Mouse (Mus musculus) liver, embryonic 14.5 days (tissue): ENCODE measurements around the gene Eif3f. TPM values are rescaled to one million over a fixed set of nuclear protein-coding genes. Genes with fewer than 3 reads are reported as not detected.

Source experiments
- ATAC-seq: fragments of 200-750 bp; cut with Nextera tagmentation; 2 replicates; pipeline ENCODE4 v1.8.0; 2017; ENCODE audit warnings: moderate number of reproducible peaks, mild to moderate bottlenecking, moderate library complexity; ENCODE audit not compliant: insufficient read depth
- DNase-seq, 3 experiments: peaks; one replicate each; pipeline ENCODE4 v3.0.0-alpha.2; 2012 to 2013; ENCODE audit warnings: low read depth in 3 of 3, low spot score in 3 of 3
- H3K27ac ChIP-seq: fragments of 300-500 bp; sonication (generic); 2 replicates; pipeline ENCODE4 v1.5.1; 2014; ENCODE audit warnings: moderate library complexity, mild to moderate bottlenecking, control low read depth, inconsistent platforms
- H3K27me3 ChIP-seq: fragments of 300-500 bp; sonication (generic); 2 replicates; pipeline ENCODE4 v1.6.1; 2014; ENCODE audit warnings: mild to moderate bottlenecking, low read length, moderate library complexity; ENCODE audit not compliant: control insufficient read depth, insufficient read depth
- H3K36me3 ChIP-seq: fragments of 300-500 bp; sonication (generic); replicated peaks from 2 replicates; pipeline ENCODE4 v1.6.1; 2014; ENCODE audit warnings: low read depth; ENCODE audit not compliant: control insufficient read depth, insufficient read depth
- H3K4me1 ChIP-seq, 2 experiments: fragments of 200-500 bp in 1 of 2; fragments of 300-500 bp in 1 of 2; sonication (generic) in 1 of 2; replicated peaks; 2 replicates each; pipeline ENCODE4 v1.6.1; 2012 to 2014; ENCODE audit warnings: antibody characterized with exemption in 1 of 2, inconsistent platforms in 1 of 2, low read length in 1 of 2; ENCODE audit not compliant: control insufficient read depth in 2 of 2, insufficient read depth in 2 of 2
- H3K4me2 ChIP-seq: fragments of 300-500 bp; sonication (generic); 2 replicates; pipeline ENCODE4 v1.6.1; 2014; ENCODE audit warnings: low read depth, mild to moderate bottlenecking, control low read depth, moderate library complexity
- H3K4me3 ChIP-seq, 2 experiments: fragments of 200-500 bp in 1 of 2; fragments of 300-500 bp in 1 of 2; sonication (generic) in 1 of 2; 2 replicates each; pipeline ENCODE4 v1.5.1; 2012 to 2014; ENCODE audit warnings: low read depth in 2 of 2, low read length in 2 of 2, mild to moderate bottlenecking in 2 of 2, control low read depth in 1 of 2, inconsistent platforms in 1 of 2, moderate library complexity in 1 of 2; ENCODE audit not compliant: insufficient read depth in 1 of 2
- H3K9ac ChIP-seq: fragments of 300-500 bp; sonication (generic); replicated peaks from 2 replicates; pipeline ENCODE4 v1.6.1; 2014; ENCODE audit warnings: mild to moderate bottlenecking, control low read depth, moderate library complexity
- H3K9me3 ChIP-seq: fragments of 300-500 bp; sonication (generic); 2 replicates; pipeline ENCODE4 v1.6.1; 2016; ENCODE audit warnings: low read length, mixed read lengths; ENCODE audit not compliant: control insufficient read depth
- CTCF ChIP-seq: IDR thresholded peaks from 2 replicates; pipeline ENCODE4 v1.5.1; 2016; ENCODE audit warnings: antibody characterized with exemption, low read depth, control low read depth
- EP300 ChIP-seq: IDR thresholded peaks from 2 replicates; pipeline ENCODE4 v1.6.1; 2016; ENCODE audit warnings: antibody characterized with exemption, low read depth
- whole genome bisulfite sequencing: fragments of 180-500 bp; shearing (Covaris S2); extraction: QIAGEN DNeasy Blood & Tissue Kit; methylation state at CpG from one replicate; pipeline ENCODE4 v1.1.7; 2014; ENCODE audit not compliant: insufficient replicate concordance; 5-methylcytosine and 5-hydroxymethylcytosine counted together
- polyA plus RNA-seq, 2 experiments: library from polyadenylated mRNA; depleted of rRNA in 1 of 2; stranded (reverse) in 1 of 2; unstranded in 1 of 2; fragments of >200 nt; fragmentation: Nextera tagmentation in 1 of 2; extraction: Ambion mirVana in 1 of 2; gene quantifications; 2 replicates each; pipeline versions ENCODE4 v1.2.1 to v1.2.3; 2012 to 2014

Gene Eif3f
- polyA plus RNA-seq, 2 experiments: 37.2 to 39.0 TPM

- Histone ChIP-seq H3K4me2 (no peak overlapping the region), H3K27ac (no peak overlapping the region), H3K9ac (no peak overlapping the region), H3K4me1 (no peaks in the 10 kb centered on the region), H3K36me3 (no peaks in the 10 kb centered on the region), H3K4me3 (no peak overlapping the region), H3K27me3 (no peaks in the 10 kb centered on the region), H3K9me3 (no peaks in the 10 kb centered on the region)
- TF ChIP-seq CTCF: no peak
- no peak for TF ChIP-seq EP300
- 64% methylated on average over 11 of the region's 11 CpGs for WGBS
- DNase-seq: no peak
- no peak for ATAC-seq
Observed at GRCm38 (mm10) chr7:108928280-108929188, 5.7 kb upstream of the Eif3f start.

GRCm38 (mm10) chr7:108929726-108930393 lies 4.4 kb upstream of the Eif3f start, which contains the start of gene Nlrp10:
Gene Nlrp10 (minus strand): TSS chr7:108930178.
- ATAC-seq: no peak
- no peaks in the 10 kb centered on the region for H3K4me1 ChIP-seq
- H3K36me3 ChIP-seq: no peaks in the 10 kb centered on the region
- H3K27me3 ChIP-seq: no peaks in the 10 kb centered on the region
- H3K27ac ChIP-seq: no peak within 1 kb of the TSS
- WGBS: 42% methylated on average over 6 of the region's 6 CpGs
- DNase-seq: no peak
- H3K9ac ChIP-seq: no peak within 1 kb of the TSS
- no peak for TF ChIP-seq EP300
- TF ChIP-seq CTCF: no peak
- no peaks in the 10 kb centered on the region for H3K9me3 ChIP-seq
- no peak within 1 kb of the TSS for H3K4me3 ChIP-seq
- no peak within 1 kb of the TSS for H3K4me2 ChIP-seq

- 1% methylated on average over 8 of the region's 8 CpGs for WGBS
- peak overlapping the region; percentile 81 to 95 for H3K4me3 ChIP-seq
Observed at GRCm38 (mm10) chr7:108934836-108935235, 619 bp downstream of the Eif3f start.

GRCm38 (mm10) chr7:108935411-108935810 lies 1.2 kb downstream of the Eif3f start:
- ATAC-seq (no peak), DNase-seq (no peak)
- Histone ChIP-seq H3K36me3 (peaks cover 30% of the 10 kb centered on the region), H3K27me3 (no peaks in the 10 kb centered on the region), H3K9ac (peak overlapping the region; percentile 82), H3K27ac (no peak overlapping the region), H3K9me3 (no peaks in the 10 kb centered on the region), H3K4me2 (peak overlapping the region; percentile 77), H3K4me3 (peak overlapping the region; percentile 81 to 95), H3K4me1 (peaks cover 3 to 10% of the 10 kb centered on the region in 2 experiments; a peak in 3 of 4 replicates)
- 59% methylated on average over 7 of the region's 7 CpGs for WGBS
- no peak for TF ChIP-seq CTCF
- TF ChIP-seq EP300: no peak

More at GRCm38 (mm10) chr7:108934836-108935235, 619 bp downstream of the Eif3f start:
- TF ChIP-seq CTCF (no peak), EP300 (no peak)
- Histone ChIP-seq H3K27ac (no peak overlapping the region), H3K4me2 (peak overlapping the region; percentile 77), H3K27me3 (no peaks in the 10 kb centered on the region), H3K9ac (peak overlapping the region; percentile 82), H3K36me3 (peaks cover 24% of the 10 kb centered on the region), H3K9me3 (no peaks in the 10 kb centered on the region), H3K4me1 (peaks cover 3 to 10% of the 10 kb centered on the region in 2 experiments; a peak in 3 of 4 replicates)
- no peak for DNase-seq
- ATAC-seq: no peak

GRCm38 (mm10) chr7:108936591-108936990 lies 2.4 kb downstream of the Eif3f start:
- H3K4me3 ChIP-seq: no peak overlapping the region
- TF ChIP-seq CTCF: no peak
- no peak for TF ChIP-seq EP300
- H3K36me3 ChIP-seq: peaks cover 38% of the 10 kb centered on the region
- H3K27ac ChIP-seq: no peak overlapping the region
- peaks cover 3 to 10% of the 10 kb centered on the region in 2 experiments; a peak in 3 of 4 replicates for H3K4me1 ChIP-seq
- no peak overlapping the region for H3K4me2 ChIP-seq
- no peak for ATAC-seq
- no peak for DNase-seq
- no peak overlapping the region for H3K9ac ChIP-seq
- H3K9me3 ChIP-seq: no peaks in the 10 kb centered on the region
- H3K27me3 ChIP-seq: no peaks in the 10 kb centered on the region
- WGBS: 77% methylated on average over 4 of the region's 4 CpGs
